Mouse (Mus musculus): ENCODE measurements around the gene Mindy2. TPM values are rescaled to one million over a fixed set of nuclear protein-coding genes. Genes with fewer than 3 reads are reported as not detected.
"Not testable (repeated sequence)": the region's sequence is repeated elsewhere in the genome, so short reads cannot be mapped to it uniquely, and the experiment has no call there.

The Mindy2 gene
- total RNA-seq, 2 experiments from 2014 or later = 32.9 to 36.2 TPM

DNA sequence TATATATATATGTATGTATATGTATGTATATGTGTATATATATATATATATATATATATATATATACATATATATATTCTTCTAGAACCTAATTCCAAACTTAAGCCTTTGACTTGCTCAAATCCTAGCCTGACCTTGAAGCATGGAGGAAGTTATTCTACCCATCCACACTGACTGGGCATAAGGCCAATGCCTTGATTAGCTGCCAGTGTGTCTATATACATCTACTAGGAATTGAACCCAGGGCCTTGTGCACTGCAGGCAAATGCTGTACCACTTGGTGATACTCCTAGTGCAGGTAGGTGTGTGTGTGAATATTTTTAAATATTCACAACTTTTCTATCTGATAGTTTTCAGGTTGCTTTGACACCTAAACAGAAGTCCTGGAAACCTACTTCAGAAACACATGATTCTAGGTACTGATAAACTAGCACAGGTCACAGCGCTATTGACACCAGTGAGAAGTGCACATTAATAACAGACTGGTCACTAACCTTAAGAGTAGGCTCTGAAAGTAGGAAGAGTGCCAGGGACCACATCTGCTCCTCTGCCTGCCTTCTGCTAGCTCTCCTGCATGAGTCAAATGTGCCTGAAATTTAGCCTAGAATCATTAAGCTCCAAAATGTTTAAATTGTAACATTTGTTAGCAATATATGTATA lies 54.7 kb downstream of the Mindy2 start:
- intact Hi-C loops (cut with DNase I) = no loop called here
- no peak for DNase-seq (ENCODE audit: low spot score in 2 of 2)

DNA sequence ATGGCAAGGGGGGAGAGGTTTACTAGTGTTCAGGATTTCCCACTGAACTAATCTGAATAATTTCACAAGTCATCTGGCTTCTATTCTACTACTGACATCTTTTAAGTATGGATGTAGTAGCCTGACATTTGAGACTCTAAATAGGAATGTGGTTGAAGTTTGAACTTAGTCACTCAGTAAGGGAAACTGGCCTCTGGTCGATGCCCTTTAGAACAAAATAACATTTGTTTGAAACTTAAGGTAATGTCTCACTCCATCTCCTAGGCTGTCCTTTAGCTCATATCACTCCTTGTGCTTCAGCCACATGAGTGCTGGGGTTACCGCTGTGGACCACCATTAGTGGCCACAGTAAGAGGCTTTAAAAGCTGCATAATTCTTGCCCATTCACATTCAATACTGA lies 58.7 kb downstream of the Mindy2 start:
- no peak for DNase-seq (ENCODE audit: low spot score in 2 of 2)
- intact Hi-C loops (cut with DNase I) = no loop called here

DNA sequence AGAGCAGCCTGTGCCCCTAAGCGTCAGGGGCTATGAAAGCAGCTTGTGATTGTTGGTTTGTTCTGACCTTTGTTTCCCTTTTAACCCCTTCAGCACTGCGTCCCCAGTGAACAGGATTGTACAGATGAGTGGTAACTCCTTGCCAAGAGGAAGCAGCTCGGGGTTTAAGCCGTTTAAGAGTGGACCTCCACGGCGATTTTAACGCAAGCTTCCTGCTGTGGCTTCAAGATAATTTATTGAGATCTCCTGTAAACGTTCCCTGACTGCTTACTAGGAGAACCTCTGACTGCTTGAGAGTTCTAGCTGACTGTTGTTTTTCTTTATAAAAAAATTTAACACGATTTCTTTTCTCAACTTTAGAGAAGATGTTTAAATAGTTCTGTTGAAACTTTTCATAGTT lies 65.5 kb downstream of the Mindy2 start:
- no peak for DNase-seq (ENCODE audit: low spot score in 2 of 2)
- intact Hi-C loops (cut with DNase I) = no loop called here

DNA sequence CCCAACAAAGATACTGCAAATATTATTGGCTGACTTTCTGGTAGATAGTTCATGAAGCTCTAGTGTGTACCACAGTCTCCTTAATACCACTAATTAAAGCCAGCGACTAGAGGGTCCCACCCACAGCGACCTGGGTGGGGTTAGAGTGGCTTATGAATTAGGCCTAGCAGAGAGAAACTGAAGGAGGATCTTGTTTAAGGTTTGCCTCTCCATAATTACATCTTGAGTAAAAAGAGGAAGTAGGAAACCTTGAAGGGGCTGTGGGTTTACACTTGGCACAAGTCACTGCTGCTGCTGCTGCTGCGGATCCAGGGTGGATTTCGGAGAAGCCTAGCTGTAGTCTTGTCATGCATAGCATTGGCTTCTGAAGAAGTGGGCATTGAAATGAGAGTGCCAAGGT lies 66.2 kb downstream of the Mindy2 start:
- intact Hi-C loops (cut with DNase I) = no loop called here

GRCm38 (mm10) chr9:70587171-70587570 lies 69.8 kb downstream of the Mindy2 start:
- intact Hi-C loops (cut with DNase I) = no loop called here
- DNase-seq (ENCODE audit: low spot score in 2 of 2) = peak in 1 of 2 experiments; percentile 34

More for the DNA sequence above, 66.2 kb downstream of the Mindy2 start:
- DNase-seq (ENCODE audit: low spot score in 2 of 2) = no peak

GRCm38 (mm10) chr9:70585172-70585571 lies 71.8 kb downstream of the Mindy2 start:
- DNase-seq (ENCODE audit: low spot score in 2 of 2) = no peak
- intact Hi-C loops (cut with DNase I) = no loop called here

DNA sequence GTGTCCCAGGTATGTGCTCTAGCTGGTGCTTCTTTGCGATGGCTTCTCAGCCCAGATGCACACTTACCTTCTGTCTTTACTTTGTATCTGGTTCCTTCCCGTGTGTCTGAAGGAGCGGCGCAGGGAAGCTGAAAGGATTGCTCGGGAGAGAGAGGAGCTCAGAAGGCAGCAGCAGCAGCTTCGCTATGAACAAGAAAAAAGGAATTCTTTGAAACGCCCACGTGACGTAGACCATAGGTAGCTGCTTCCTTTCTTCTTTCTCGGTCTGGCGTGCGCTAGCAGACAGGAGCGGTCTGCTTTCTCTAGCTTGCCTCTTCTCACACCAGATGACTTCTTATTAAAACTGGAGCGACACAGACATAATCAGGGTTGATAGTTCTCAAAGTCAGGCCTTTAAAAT lies 72.3 kb downstream of the Mindy2 start:
- no peak for DNase-seq (ENCODE audit: low spot score in 2 of 2)
- intact Hi-C loops (cut with DNase I) = no loop called here

DNA sequence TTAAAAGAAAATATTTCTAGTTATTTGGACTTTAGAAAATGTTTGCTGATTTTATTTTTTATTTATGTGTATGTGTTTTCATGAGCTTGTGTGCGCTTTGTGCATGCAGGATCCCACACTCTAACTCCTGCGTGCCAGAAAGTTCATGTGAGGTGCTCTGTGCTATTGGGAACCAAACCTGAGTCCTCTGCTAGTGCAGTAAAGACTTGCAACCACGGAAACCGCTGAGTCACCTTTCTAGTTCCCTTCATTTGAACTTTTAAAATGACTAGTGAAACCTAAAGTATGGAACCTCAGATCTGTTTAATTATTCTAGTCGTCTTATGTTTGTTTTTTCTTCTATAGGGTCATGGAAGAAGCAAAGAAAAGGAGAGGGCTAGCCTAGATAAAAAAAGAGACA lies 76.0 kb downstream of the Mindy2 start:
- no peak for DNase-seq (ENCODE audit: low spot score in 2 of 2)
- intact Hi-C loops (cut with DNase I) = no loop called here

DNA sequence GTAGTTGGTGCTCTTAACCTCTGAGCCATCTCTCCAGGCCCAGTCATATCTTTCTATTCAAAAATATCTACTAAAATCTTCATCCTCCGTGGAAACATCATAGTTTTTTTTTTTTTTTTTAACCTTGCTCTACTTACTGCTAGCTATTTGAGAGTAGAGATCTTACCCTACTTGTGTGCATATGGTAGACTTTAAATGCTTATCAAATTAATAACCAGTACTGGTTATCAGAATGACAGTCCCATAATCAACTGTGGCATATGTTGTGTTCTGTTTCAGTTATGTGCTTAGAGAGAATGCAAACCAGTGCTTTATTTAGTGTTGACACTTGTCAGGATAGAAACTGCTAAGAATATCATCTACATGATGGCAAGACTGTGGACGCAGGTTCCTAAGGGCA lies 78.9 kb downstream of the Mindy2 start:
- no peak for DNase-seq (ENCODE audit: low spot score in 2 of 2)
- intact Hi-C loops (cut with DNase I) = no loop called here

GRCm38 (mm10) chr9:70570351-70570750 lies 86.6 kb downstream of the Mindy2 start:
- DNase-seq (ENCODE audit: low spot score in 2 of 2) = no peak
- intact Hi-C loops (cut with DNase I) = no loop called here

DNA sequence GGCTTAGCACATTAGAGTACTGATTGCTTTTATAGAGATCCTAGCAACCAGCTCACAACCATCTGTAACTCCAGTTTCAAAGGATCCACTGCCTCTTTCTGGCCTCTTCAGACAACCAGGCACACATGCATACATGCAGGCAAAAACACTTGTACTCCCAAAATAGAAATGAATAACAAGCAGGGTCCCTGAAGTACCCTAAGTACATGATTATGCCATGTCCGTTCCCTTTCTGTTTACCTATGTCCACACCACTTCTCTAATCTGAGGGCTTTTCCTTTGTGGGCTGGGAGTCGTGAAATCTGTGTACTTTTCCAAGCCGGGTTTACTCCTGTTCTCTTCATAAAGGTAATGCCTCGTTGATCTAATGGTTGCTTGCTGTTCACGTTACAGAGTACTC lies 89.3 kb downstream of the Mindy2 start:
- intact Hi-C loops (cut with DNase I) = no loop called here
- no peak for DNase-seq (ENCODE audit: low spot score in 2 of 2)

- no peak for DNase-seq (ENCODE audit: low spot score in 2 of 2)
- intact Hi-C loops (cut with DNase I) = no loop called here
These were observed 94.1 kb downstream of the Mindy2 start for GRCm38 (mm10) chr9:70562825-70563224.

DNA sequence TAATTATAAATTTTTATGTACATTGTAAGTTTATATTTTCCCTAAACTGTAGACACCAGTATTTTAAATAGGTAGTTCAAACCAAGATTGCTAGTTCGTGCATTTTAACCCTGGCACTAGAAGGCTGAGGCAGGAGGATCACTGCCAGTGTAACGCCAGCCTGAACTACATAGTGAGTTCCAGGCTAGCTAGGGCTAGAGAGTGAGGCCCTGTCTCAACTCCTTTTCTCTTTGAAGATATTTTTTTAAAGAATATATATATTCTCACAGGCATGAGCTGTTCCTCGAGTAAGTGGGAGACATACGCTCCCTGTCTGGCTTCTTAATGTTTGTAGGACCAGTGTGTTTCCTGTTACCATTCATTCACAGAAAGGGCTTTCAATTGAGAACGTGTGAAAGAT lies 100.2 kb downstream of the Mindy2 start:
- intact Hi-C loops (cut with DNase I) = no loop called here
- DNase-seq (ENCODE audit: low spot score in 2 of 2) = no peak

- intact Hi-C loops (cut with DNase I) = no loop called here
These were observed 101.5 kb downstream of the Mindy2 start for GRCm38 (mm10) chr9:70555431-70555830.

GRCm38 (mm10) chr9:70552233-70552632 lies 104.7 kb downstream of the Mindy2 start:
- intact Hi-C loops (cut with DNase I); DNase-seq (ENCODE audit: low spot score in 2 of 2): not testable (repeated sequence)

More at GRCm38 (mm10) chr9:70555431-70555830, 101.5 kb downstream of the Mindy2 start:
- no peak for DNase-seq (ENCODE audit: low spot score in 2 of 2)

DNA sequence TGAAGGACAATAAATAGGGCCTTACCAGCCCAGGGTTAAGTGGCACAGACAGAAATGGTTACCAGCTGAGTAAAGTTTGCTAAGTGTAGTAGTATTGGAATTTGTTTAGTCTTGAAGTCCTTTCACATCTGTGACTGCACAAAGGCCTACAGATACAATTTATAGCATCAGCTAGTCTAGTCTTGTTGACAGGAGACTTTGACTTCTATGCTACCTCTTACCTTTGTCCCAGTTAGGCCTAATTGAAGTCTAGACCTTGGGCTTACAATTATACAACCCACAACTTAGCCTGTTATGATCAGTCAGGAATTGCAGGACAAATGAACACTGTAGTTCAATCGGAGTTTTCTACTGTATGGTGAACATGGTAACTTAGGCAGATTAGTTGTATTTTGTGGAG lies 105.5 kb downstream of the Mindy2 start:
- DNase-seq (ENCODE audit: low spot score in 2 of 2) = no peak
- intact Hi-C loops (cut with DNase I) = no loop called here

Other genes with a start within 250 kb of the Mindy2 start
- 1 to 10 TPM; 1.3 to 2.3 TPM for gene Ccnb2, start 235.6 kb downstream of the Mindy2 start, total RNA-seq (2021)
- 10 to 100 TPM; 39.7 to 40.3 TPM for gene Rnf111, start 153.4 kb downstream of the Mindy2 start, total RNA-seq (2021)
- gene Sltm, start 114.4 kb downstream of the Mindy2 start, total RNA-seq (2021) = 10 to 100 TPM; 38.8 to 43.1 TPM
- gene Gm10642, start 923 bp downstream of the Mindy2 start, total RNA-seq (2021) = 1 to 10 TPM; 1.7 to 1.9 TPM
- gene Adam10, start 21.8 kb upstream of the Mindy2 start, total RNA-seq (2021) = 10 to 100 TPM; 77.5 to 83.3 TPM

All from left cerebral cortex, postnatal 14 days (tissue).